Mouse (Mus musculus): ENCODE data around the gene Zfp710. TPM values are rescaled to one million over a fixed set of nuclear protein-coding genes. Genes with fewer than 3 reads are reported as not detected.

Zfp710 gene
- polyA plus RNA-seq, 1 experiment from 2014 or later: 12.2 TPM

- Histone ChIP-seq H3K4me2 (ENCODE audit: low read depth, low read length) (no peak overlapping the region), H3K27ac (ENCODE audit: low read length) (no peak overlapping the region), H3K9me3 (ENCODE audit: control insufficient read depth, low read length) (no peaks in the 10 kb centered on the region), H3K27me3 (replicated peaks; ENCODE audit: control insufficient read depth, insufficient read depth, low read length) (no peaks in the 10 kb centered on the region), H3K4me1 (ENCODE audit: control insufficient read depth, insufficient read depth, low read length) (peaks cover 13% of the 10 kb centered on the region; the same call in 1 of the 2 replicates), H3K4me3 (ENCODE audit: low read length) (no peak overlapping the region), H3K9ac (ENCODE audit: low read depth, low read length) (no peak overlapping the region), H3K36me3 (ENCODE audit: control insufficient read depth, insufficient read depth, low read length) (peaks cover 35% of the 10 kb centered on the region)
- ATAC-seq: no peak
- WGBS: 72% methylated on average over 5 of the region's 5 CpGs
These were observed 69.9 kb downstream of the Zfp710 start for GRCm38 (mm10) chr7:80094481-80094880.

- H3K9me3 ChIP-seq (ENCODE audit: control insufficient read depth, low read length): no peaks in the 10 kb centered on the region
These were observed 71.1 kb downstream of the Zfp710 start for GRCm38 (mm10) chr7:80095598-80096309.

DNA sequence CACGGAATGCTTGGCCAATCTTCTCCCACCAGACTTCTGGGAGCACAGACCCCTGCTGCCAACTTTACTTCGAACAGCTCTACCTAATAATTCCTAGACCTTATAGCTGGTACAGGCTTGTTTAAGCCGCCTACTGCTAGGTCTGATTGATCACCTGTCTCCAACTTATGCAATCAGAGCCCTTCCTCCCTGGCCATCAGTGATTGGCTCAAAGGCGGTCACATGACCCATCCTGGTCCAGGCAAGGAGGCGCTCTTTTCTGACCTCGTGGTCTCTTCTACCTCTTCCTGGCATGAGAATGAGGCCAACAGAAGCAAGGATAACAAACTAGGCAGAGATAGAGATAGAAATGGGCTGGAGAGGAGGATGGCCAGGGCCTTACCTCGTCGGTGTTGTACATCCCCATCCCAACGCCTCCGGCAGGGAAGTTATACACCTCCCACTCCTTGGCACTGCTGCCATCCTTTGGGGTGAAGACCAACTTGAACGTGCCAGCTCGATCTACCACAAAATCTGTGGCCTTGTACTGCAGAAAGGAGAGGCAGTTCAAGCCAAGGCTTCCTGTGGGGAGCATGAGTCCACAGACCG lies 73.9 kb downstream of the Zfp710 start:
- no peaks in the 10 kb centered on the region; the same call in 1 of the 2 replicates for H3K4me1 ChIP-seq (ENCODE audit: control insufficient read depth, insufficient read depth, low read length)
- H3K27ac ChIP-seq (ENCODE audit: low read length): no peak overlapping the region
- H3K9ac ChIP-seq (ENCODE audit: low read depth, low read length): no peak overlapping the region
- H3K4me2 ChIP-seq (ENCODE audit: low read depth, low read length): no peak overlapping the region
- no peaks in the 10 kb centered on the region for H3K9me3 ChIP-seq (ENCODE audit: control insufficient read depth, low read length)
- peaks cover 59% of the 10 kb centered on the region for H3K36me3 ChIP-seq (ENCODE audit: control insufficient read depth, insufficient read depth, low read length)
- WGBS: 94% methylated on average over 13 of the region's 13 CpGs
- no peaks in the 10 kb centered on the region for H3K27me3 ChIP-seq (replicated peaks; ENCODE audit: control insufficient read depth, insufficient read depth, low read length)
- no peak overlapping the region for H3K4me3 ChIP-seq (ENCODE audit: low read length)
- no peak for ATAC-seq

More at GRCm38 (mm10) chr7:80095598-80096309, 71.1 kb downstream of the Zfp710 start:
- Histone ChIP-seq H3K4me3 (ENCODE audit: low read length) (no peak overlapping the region), H3K27me3 (replicated peaks; ENCODE audit: control insufficient read depth, insufficient read depth, low read length) (no peaks in the 10 kb centered on the region), H3K27ac (ENCODE audit: low read length) (no peak overlapping the region), H3K4me2 (ENCODE audit: low read depth, low read length) (no peak overlapping the region), H3K36me3 (ENCODE audit: control insufficient read depth, insufficient read depth, low read length) (peaks cover 43% of the 10 kb centered on the region), H3K4me1 (ENCODE audit: control insufficient read depth, insufficient read depth, low read length) (peaks cover 13% of the 10 kb centered on the region; the same call in 1 of the 2 replicates), H3K9ac (ENCODE audit: low read depth, low read length) (no peak overlapping the region)
- no peak for ATAC-seq
- 94% methylated on average over 20 of the region's 20 CpGs for WGBS

DNA sequence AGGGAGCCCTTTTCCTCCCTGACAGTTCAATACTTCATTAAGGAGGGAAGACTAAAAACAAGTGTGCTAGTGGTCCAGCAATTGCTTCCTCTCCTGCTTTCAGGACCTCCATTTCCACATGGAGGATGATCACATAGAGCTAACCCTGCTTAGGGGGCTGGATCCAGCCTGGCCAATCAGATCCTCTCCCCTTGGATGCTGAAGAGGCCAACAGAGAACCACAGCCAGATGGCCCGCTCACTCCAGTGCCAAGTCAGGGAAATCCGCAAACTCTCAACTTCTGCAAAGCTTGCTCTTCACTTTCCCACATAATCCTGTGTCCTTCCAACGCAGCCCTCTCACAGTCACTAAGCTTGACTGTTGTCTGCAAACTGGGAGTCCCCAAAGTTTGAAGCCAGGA lies 78.7 kb downstream of the Zfp710 start:
- peaks cover 41% of the 10 kb centered on the region for H3K36me3 ChIP-seq (ENCODE audit: control insufficient read depth, insufficient read depth, low read length)
- H3K4me2 ChIP-seq (ENCODE audit: low read depth, low read length): no peak overlapping the region
- 70% methylated on average over 3 of the region's 3 CpGs for WGBS
- no peak overlapping the region for H3K9ac ChIP-seq (ENCODE audit: low read depth, low read length)
- ATAC-seq: no peak
- H3K27me3 ChIP-seq (replicated peaks; ENCODE audit: control insufficient read depth, insufficient read depth, low read length): no peaks in the 10 kb centered on the region
- H3K9me3 ChIP-seq (ENCODE audit: control insufficient read depth, low read length): peaks cover 3% of the 10 kb centered on the region
- no peak overlapping the region for H3K27ac ChIP-seq (ENCODE audit: low read length)
- H3K4me1 ChIP-seq (ENCODE audit: control insufficient read depth, insufficient read depth, low read length): no peaks in the 10 kb centered on the region
- no peak overlapping the region for H3K4me3 ChIP-seq (ENCODE audit: low read length)

DNA sequence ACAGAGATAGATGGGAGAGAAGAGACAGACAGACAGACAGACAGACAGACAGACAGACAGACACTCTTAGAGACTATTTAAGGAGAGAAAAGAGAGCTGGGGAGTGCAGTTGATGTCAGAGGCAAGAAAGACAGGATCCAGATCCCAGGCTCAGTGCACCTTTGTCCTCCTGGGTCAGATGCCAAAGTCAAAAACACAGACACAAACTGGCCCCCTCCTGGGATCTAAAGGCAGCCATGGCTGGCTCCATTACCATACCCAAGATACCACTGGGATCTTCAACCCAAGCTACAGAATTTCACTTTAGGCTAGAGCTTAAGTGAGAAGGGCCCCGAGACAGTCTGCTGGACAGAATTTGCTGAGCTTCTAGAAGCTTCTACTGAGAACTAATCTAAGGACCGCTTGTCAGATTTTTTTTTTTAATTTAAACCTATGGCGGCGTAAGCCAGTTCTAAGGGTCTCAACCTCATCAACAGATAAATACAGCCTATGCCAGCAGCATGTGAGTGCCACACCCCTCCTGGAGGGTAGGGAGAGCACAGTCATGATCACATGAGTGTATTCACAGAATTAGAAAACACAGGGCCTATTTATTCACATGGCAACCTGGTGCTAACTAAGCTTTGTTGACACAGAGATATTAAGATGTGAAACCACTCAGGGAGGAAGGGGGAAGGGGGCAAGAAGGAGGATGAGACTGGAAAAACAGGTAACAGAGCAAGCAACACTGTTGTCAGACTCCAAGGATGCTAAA lies 81.2 kb downstream of the Zfp710 start:
- WGBS: 81% methylated on average over 4 of the region's 4 CpGs
- ATAC-seq: peak; percentile 39; the same call in 1 of the 2 replicates
- H3K4me2 ChIP-seq (ENCODE audit: low read depth, low read length): no peak overlapping the region
- H3K27ac ChIP-seq (ENCODE audit: low read length): no peak overlapping the region
- H3K4me1 ChIP-seq (ENCODE audit: control insufficient read depth, insufficient read depth, low read length): peaks cover 6% of the 10 kb centered on the region; the same call in 1 of the 2 replicates
- H3K9me3 ChIP-seq (ENCODE audit: control insufficient read depth, low read length): peaks cover 3% of the 10 kb centered on the region
- no peak overlapping the region for H3K4me3 ChIP-seq (ENCODE audit: low read length)
- H3K9ac ChIP-seq (ENCODE audit: low read depth, low read length): no peak overlapping the region
- peaks cover 25% of the 10 kb centered on the region for H3K36me3 ChIP-seq (ENCODE audit: control insufficient read depth, insufficient read depth, low read length)
- no peaks in the 10 kb centered on the region for H3K27me3 ChIP-seq (replicated peaks; ENCODE audit: control insufficient read depth, insufficient read depth, low read length)

- H3K36me3 ChIP-seq (ENCODE audit: control insufficient read depth, insufficient read depth, low read length): peaks cover 21% of the 10 kb centered on the region
- H3K4me3 ChIP-seq (ENCODE audit: low read length): no peak overlapping the region
- no peak for ATAC-seq
- no peak overlapping the region for H3K4me2 ChIP-seq (ENCODE audit: low read depth, low read length)
- peaks cover 12% of the 10 kb centered on the region for H3K4me1 ChIP-seq (ENCODE audit: control insufficient read depth, insufficient read depth, low read length)
- H3K9ac ChIP-seq (ENCODE audit: low read depth, low read length): no peak overlapping the region
- peaks cover 3% of the 10 kb centered on the region for H3K9me3 ChIP-seq (ENCODE audit: control insufficient read depth, low read length)
- no peak overlapping the region for H3K27ac ChIP-seq (ENCODE audit: low read length)
- 95% methylated on average over 1 of the region's 1 CpGs for WGBS
- H3K27me3 ChIP-seq (replicated peaks; ENCODE audit: control insufficient read depth, insufficient read depth, low read length): no peaks in the 10 kb centered on the region
These were observed 81.8 kb downstream of the Zfp710 start for GRCm38 (mm10) chr7:80106441-80106840.

- no peak overlapping the region for H3K4me2 ChIP-seq (ENCODE audit: low read depth, low read length)
- ATAC-seq: no peak
- 0 out of 2 replicates have a peak overlapping the region, but pooled peaks have one; percentile 30 for H3K27ac ChIP-seq (ENCODE audit: low read length)
These were observed 86.7 kb downstream of the Zfp710 start for GRCm38 (mm10) chr7:80111066-80112045.

DNA sequence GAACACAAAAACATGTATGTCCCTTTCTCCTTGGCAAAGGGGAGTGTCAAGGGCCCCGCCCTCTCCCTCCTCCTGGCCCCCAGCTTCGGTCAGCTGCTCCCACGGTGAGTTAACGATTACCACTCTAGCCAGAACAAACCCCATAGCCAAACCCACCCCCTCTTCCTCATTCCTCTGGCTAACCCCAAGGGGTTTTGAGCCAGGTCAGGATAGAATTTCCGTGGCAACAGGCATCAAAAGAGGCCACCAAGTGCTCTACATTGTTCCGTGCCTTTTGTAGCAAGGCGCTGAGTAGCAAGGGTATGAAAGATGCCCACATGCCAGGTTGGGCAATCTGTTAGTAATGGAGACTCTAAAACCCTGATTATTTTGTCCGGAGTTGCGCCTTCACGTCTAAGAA lies 89.4 kb downstream of the Zfp710 start:
- peak overlapping the region; percentile 99 for H3K9ac ChIP-seq (ENCODE audit: low read depth, low read length)
- H3K9me3 ChIP-seq (ENCODE audit: control insufficient read depth, low read length): no peaks in the 10 kb centered on the region
- peak overlapping the region; percentile 90 for H3K4me2 ChIP-seq (ENCODE audit: low read depth, low read length)
- ATAC-seq: peak; percentile 26; the same call in 1 of the 2 replicates
- WGBS: 10% methylated on average over 10 of the region's 10 CpGs
- peak overlapping the region; percentile 97 for H3K27ac ChIP-seq (ENCODE audit: low read length)
- no peaks in the 10 kb centered on the region for H3K27me3 ChIP-seq (replicated peaks; ENCODE audit: control insufficient read depth, insufficient read depth, low read length)
- peaks cover 39% of the 10 kb centered on the region for H3K4me1 ChIP-seq (ENCODE audit: control insufficient read depth, insufficient read depth, low read length)
- peak overlapping the region; percentile 97 for H3K4me3 ChIP-seq (ENCODE audit: low read length)
- H3K36me3 ChIP-seq (ENCODE audit: control insufficient read depth, insufficient read depth, low read length): peaks cover 2% of the 10 kb centered on the region; the same call in 1 of the 2 replicates

More at GRCm38 (mm10) chr7:80111066-80112045, 86.7 kb downstream of the Zfp710 start:
- Histone ChIP-seq H3K36me3 (ENCODE audit: control insufficient read depth, insufficient read depth, low read length) (peaks cover 9% of the 10 kb centered on the region), H3K4me3 (ENCODE audit: low read length) (no peak overlapping the region), H3K27me3 (replicated peaks; ENCODE audit: control insufficient read depth, insufficient read depth, low read length) (no peaks in the 10 kb centered on the region), H3K9ac (ENCODE audit: low read depth, low read length) (0 out of 2 replicates have a peak overlapping the region, but pooled peaks have one; percentile 3), H3K4me1 (ENCODE audit: control insufficient read depth, insufficient read depth, low read length) (peaks cover 39% of the 10 kb centered on the region), H3K9me3 (ENCODE audit: control insufficient read depth, low read length) (peaks cover 3% of the 10 kb centered on the region)
- WGBS: 69% methylated on average over 9 of the region's 9 CpGs
